Mouse (Mus musculus) forebrain, postnatal 0 days (tissue): ENCODE results near the gene Pnmal2. TPM values are rescaled to one million over a fixed set of nuclear protein-coding genes. Genes with fewer than 3 reads are reported as not detected.
A peak's percentile ranks its signal among the peaks of the same experiment; 100 is the strongest.

Experiments
- ATAC-seq: fragments of 200-750 bp; cut with Nextera tagmentation; 2 replicates; pipeline ENCODE4 v1.8.0; 2017; ENCODE audit warnings: mild to moderate bottlenecking, moderate library complexity
- DNase-seq: peaks from one replicate; pipeline ENCODE4 v3.0.0-alpha.2; 2015
- H3K27ac ChIP-seq: fragments of 300-500 bp; sonication (generic); 2 replicates; pipeline ENCODE4 v1.5.1; 2014; ENCODE audit warnings: low read depth, mild to moderate bottlenecking, antibody characterized with exemption, low read length, moderate library complexity, mixed read lengths
- H3K27me3 ChIP-seq: fragments of 300-500 bp; sonication (generic); 2 replicates; pipeline ENCODE4 v1.6.1; 2014; ENCODE audit warnings: mild to moderate bottlenecking, low read length, mixed read lengths; ENCODE audit not compliant: insufficient read depth
- H3K36me3 ChIP-seq: fragments of 300-500 bp; sonication (generic); 2 replicates; pipeline ENCODE4 v1.6.1; 2014; ENCODE audit warnings: mild to moderate bottlenecking, moderate library complexity; ENCODE audit not compliant: insufficient read depth
- H3K4me1 ChIP-seq: fragments of 300-500 bp; sonication (generic); 2 replicates; pipeline ENCODE4 v1.6.1; 2014; ENCODE audit warnings: antibody characterized with exemption; ENCODE audit not compliant: insufficient read depth
- H3K4me2 ChIP-seq: fragments of 300-500 bp; sonication (generic); 2 replicates; pipeline ENCODE4 v1.6.1; 2014; ENCODE audit warnings: low read depth, mild to moderate bottlenecking, moderate library complexity
- H3K4me3 ChIP-seq: fragments of 300-500 bp; sonication (generic); 2 replicates; pipeline ENCODE4 v1.5.1; 2014; ENCODE audit warnings: low read depth, low read length, mixed read lengths
- H3K9ac ChIP-seq: fragments of 300-500 bp; sonication (generic); 2 replicates; pipeline ENCODE4 v1.6.1; 2014; ENCODE audit warnings: mild to moderate bottlenecking
- H3K9me3 ChIP-seq: fragments of 300-500 bp; sonication (generic); 2 replicates; pipeline ENCODE4 v1.6.1; 2016; ENCODE audit warnings: low read length
- CTCF ChIP-seq: sonication (generic); IDR thresholded peaks from 2 replicates; pipeline ENCODE4 v1.5.1; 2016; ENCODE audit warnings: antibody characterized with exemption, control low read depth, low read depth
- WGBS: fragments of 180-500 bp; shearing (Covaris S2); extraction: QIAGEN DNeasy Blood & Tissue Kit; methylation state at CpG from one replicate; pipeline ENCODE4 v1.1.7; 2014; 5-methylcytosine and 5-hydroxymethylcytosine counted together
- polyA plus RNA-seq: library from polyadenylated mRNA; unstranded; fragments of >200 nt; fragmentation: Nextera tagmentation; extraction: Ambion mirVana; gene quantifications from 2 replicates; pipeline ENCODE4 v1.2.1, GENCODE M21; 2015
- total RNA-seq: library from RNA; depleted of rRNA; stranded (reverse); fragments of >200 nt; gene quantifications from 2 replicates; pipeline ENCODE4 v1.2.3, GENCODE M21; 2014

Gene Pnmal2
- total and polyA plus RNA-seq, 2 experiments from 2014 or later, result 133 to 134 TPM

DNA sequence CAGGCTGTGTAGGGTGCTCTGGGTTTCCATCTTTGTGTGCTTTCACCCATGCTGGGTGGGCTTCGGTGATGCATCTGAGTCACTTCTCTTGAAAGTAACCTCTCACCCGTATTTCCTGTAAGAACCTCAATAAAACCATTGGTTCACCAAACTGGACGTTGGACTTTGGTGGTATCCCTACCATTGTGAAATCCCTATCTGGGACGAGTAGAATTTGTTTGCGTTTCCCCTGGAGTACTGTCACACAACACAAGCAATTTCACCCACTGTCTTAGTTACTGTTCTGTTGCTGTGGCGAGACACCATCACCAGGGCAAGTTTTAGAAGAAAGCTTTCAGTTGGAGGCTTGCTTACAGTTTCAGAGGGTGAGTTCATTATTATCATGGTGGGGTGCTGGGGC lies 23.9 kb downstream of the Pnmal2 start:
- no peaks in the 10 kb centered on the region for H3K27me3 ChIP-seq
- ATAC-seq (no peak), DNase-seq (no peak)
- no peaks in the 10 kb centered on the region for H3K36me3 ChIP-seq
- no peaks in the 10 kb centered on the region for H3K4me1 ChIP-seq
- no peak overlapping the region for H3K4me3 ChIP-seq
- H3K4me2 ChIP-seq, result no peak overlapping the region
- H3K9ac ChIP-seq, result no peak overlapping the region
- WGBS, result 89% methylated on average over 6 of the region's 6 CpGs
- no peaks in the 10 kb centered on the region for H3K9me3 ChIP-seq
- no peak for TF ChIP-seq CTCF
- no peak overlapping the region for H3K27ac ChIP-seq

DNA sequence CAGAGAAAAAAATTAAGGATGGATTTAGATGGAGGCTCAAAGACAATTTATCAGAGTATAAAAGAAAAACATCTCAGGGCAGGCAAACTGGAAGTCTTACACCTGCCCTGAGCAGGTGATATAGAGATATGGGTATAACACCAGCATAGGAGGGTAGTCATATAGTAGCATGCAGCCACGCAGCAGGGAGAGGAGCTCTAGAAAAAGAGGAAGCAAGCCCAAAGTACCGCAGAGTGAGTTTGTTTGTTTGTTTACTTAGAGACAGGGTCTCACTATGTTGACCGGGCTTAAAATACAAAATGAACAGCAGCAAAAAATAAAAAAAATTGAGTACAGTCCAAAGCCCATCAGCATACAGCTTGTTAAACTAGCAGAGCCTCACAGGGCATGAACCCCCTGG lies 26.7 kb downstream of the Pnmal2 start:
- no peak for TF ChIP-seq CTCF
- ATAC-seq (no peak), DNase-seq (no peak)
- no peak overlapping the region for H3K4me2 ChIP-seq
- no peak overlapping the region for H3K27ac ChIP-seq
- no peaks in the 10 kb centered on the region for H3K36me3 ChIP-seq
- no peak overlapping the region for H3K4me3 ChIP-seq
- no peaks in the 10 kb centered on the region for H3K27me3 ChIP-seq
- no peak overlapping the region for H3K9ac ChIP-seq
- no peaks in the 10 kb centered on the region for H3K9me3 ChIP-seq
- WGBS, result 95% methylated on average over 3 of the region's 3 CpGs
- H3K4me1 ChIP-seq, result no peaks in the 10 kb centered on the region

- no peak for TF ChIP-seq CTCF
Measured at GRCm38 (mm10) chr7:16974018-16974417, 29.5 kb downstream of the Pnmal2 start.

DNA sequence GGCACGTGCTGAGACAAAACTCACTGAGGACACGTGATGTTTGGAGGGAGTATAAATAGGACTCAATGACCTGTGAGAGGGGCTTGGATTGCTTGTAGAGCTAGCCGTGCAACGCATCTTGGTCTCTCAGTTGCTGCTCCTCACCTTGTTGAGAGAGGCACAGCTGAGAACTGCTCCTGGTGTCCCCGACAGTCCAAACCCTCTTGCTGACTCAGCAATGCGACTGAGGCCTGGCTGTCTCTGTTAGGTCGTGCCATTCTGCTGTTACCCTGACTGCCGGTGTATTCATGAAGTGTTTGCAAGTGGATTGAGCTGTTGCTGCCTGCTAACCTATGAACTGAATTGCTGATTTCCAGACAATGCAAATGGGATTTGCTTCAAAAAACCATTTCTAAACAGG lies 31.8 kb downstream of the Pnmal2 start:
- Histone ChIP-seq H3K4me1 (peaks cover 4% of the 10 kb centered on the region), H3K4me3 (no peak overlapping the region), H3K36me3 (no peaks in the 10 kb centered on the region), H3K9me3 (no peaks in the 10 kb centered on the region), H3K27ac (no peak overlapping the region), H3K9ac (no peak overlapping the region), H3K4me2 (no peak overlapping the region), H3K27me3 (no peaks in the 10 kb centered on the region)
- WGBS, result 63% methylated on average over 8 of the region's 8 CpGs
- TF ChIP-seq CTCF, result no peak
- ATAC-seq (no peak), DNase-seq (no peak)

More at GRCm38 (mm10) chr7:16974018-16974417, 29.5 kb downstream of the Pnmal2 start:
- no peaks in the 10 kb centered on the region for H3K36me3 ChIP-seq
- H3K9me3 ChIP-seq, result no peaks in the 10 kb centered on the region
- H3K9ac ChIP-seq, result no peak overlapping the region
- no peaks in the 10 kb centered on the region for H3K4me1 ChIP-seq
- H3K27ac ChIP-seq, result no peak overlapping the region
- no peak for ATAC-seq
- H3K4me3 ChIP-seq, result no peak overlapping the region
- no peaks in the 10 kb centered on the region for H3K27me3 ChIP-seq
- no peak for DNase-seq
- WGBS, result 62% methylated on average over 6 of the region's 6 CpGs
- no peak overlapping the region for H3K4me2 ChIP-seq

- 78% methylated on average over 6 of the region's 6 CpGs for WGBS
- Histone ChIP-seq H3K27ac (no peak overlapping the region), H3K9ac (no peak overlapping the region), H3K9me3 (no peaks in the 10 kb centered on the region), H3K4me2 (no peak overlapping the region), H3K27me3 (no peaks in the 10 kb centered on the region), H3K4me3 (no peak overlapping the region), H3K36me3 (no peaks in the 10 kb centered on the region), H3K4me1 (peaks cover 16% of the 10 kb centered on the region)
- ATAC-seq (no peak), DNase-seq (no peak)
- no peak for TF ChIP-seq CTCF
Measured at GRCm38 (mm10) chr7:16978173-16978572, 33.7 kb downstream of the Pnmal2 start.

- DNase-seq (no peak), ATAC-seq (no peak)
- Histone ChIP-seq H3K4me1 (peaks cover 20% of the 10 kb centered on the region), H3K9ac (no peak overlapping the region), H3K27ac (no peak overlapping the region), H3K9me3 (no peaks in the 10 kb centered on the region), H3K4me3 (no peak overlapping the region), H3K27me3 (no peaks in the 10 kb centered on the region), H3K4me2 (no peak overlapping the region), H3K36me3 (no peaks in the 10 kb centered on the region)
- 88% methylated on average over 3 of the region's 3 CpGs for WGBS
- no peak for TF ChIP-seq CTCF
Measured at GRCm38 (mm10) chr7:16978593-16978992, 34.1 kb downstream of the Pnmal2 start.

DNA sequence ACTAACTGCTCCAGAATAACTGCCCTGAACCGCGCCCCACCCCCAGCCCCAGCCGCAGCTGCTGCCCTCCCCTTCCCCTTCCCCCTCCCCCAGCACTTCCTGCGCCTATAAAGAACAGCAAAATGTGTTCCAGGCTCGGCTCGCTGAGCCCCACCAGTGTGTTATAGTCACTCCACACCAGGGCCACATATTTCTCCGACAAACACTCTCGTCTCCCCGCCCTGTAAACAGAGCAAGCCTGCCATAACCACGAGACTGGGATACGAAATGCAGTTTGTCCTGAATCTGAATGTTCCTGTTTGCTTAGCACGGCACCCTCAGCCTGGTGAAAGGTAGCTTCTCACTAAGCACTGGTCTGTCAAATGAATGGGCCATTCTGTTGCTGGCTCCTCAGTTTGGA lies 35.9 kb downstream of the Pnmal2 start:
- peak; percentile 21; the same call in 1 of the 2 replicates for ATAC-seq
- TF ChIP-seq CTCF, result no peak

More for the DNA sequence above, 35.9 kb downstream of the Pnmal2 start:
- H3K4me2 ChIP-seq, result peak overlapping the region; percentile 35; the same call in 1 of the 2 replicates
- no peaks in the 10 kb centered on the region for H3K27me3 ChIP-seq
- no peaks in the 10 kb centered on the region for H3K36me3 ChIP-seq
- peaks cover 24% of the 10 kb centered on the region for H3K4me1 ChIP-seq
- peak; percentile 48 for DNase-seq
- 7% methylated on average over 12 of the region's 12 CpGs for WGBS
- H3K4me3 ChIP-seq, result no peak overlapping the region
- H3K9ac ChIP-seq, result 0 out of 2 replicates have a peak overlapping the region, but pooled peaks have one; percentile 7
- peak overlapping the region; percentile 60 for H3K27ac ChIP-seq
- no peaks in the 10 kb centered on the region for H3K9me3 ChIP-seq
